Mouse (Mus musculus) lung, embryonic 14.5 days (tissue): Measurements from ENCODE around the gene Prkn. TPM values are rescaled to one million over a fixed set of nuclear protein-coding genes. Genes with fewer than 3 reads are reported as not detected.
A peak's percentile ranks its signal among the peaks of the same experiment; 100 is the strongest.

Source experiments
- ATAC-seq: fragments of 200-750 bp; cut with Nextera tagmentation; 2 replicates; pipeline ENCODE4 v1.8.0; 2017; ENCODE audit warnings: mild to moderate bottlenecking, moderate TSS enrichment, moderate library complexity; ENCODE audit not compliant: insufficient read depth
- DNase-seq: peaks from one replicate; pipeline ENCODE4 v3.0.0-alpha.2; 2015
- H3K27ac ChIP-seq: fragments of 300-500 bp; sonication (generic); 2 replicates; pipeline ENCODE4 v1.5.1; 2014; ENCODE audit warnings: low read depth, mild to moderate bottlenecking, moderate library complexity
- H3K27me3 ChIP-seq: fragments of 300-500 bp; sonication (generic); 2 replicates; pipeline ENCODE4 v1.6.1; 2014; ENCODE audit warnings: low read length, control low read depth; ENCODE audit not compliant: insufficient read depth
- H3K36me3 ChIP-seq: fragments of 300-500 bp; sonication (generic); 2 replicates; pipeline ENCODE4 v1.6.1; 2014; ENCODE audit warnings: control low read depth; ENCODE audit not compliant: insufficient read depth
- H3K4me1 ChIP-seq: fragments of 300-500 bp; sonication (generic); 2 replicates; pipeline ENCODE4 v1.6.1; 2014; ENCODE audit warnings: antibody characterized with exemption, control low read depth; ENCODE audit not compliant: insufficient read depth
- H3K4me2 ChIP-seq: fragments of 300-500 bp; sonication (generic); 2 replicates; pipeline ENCODE4 v1.6.1; 2014; ENCODE audit warnings: mild to moderate bottlenecking
- H3K4me3 ChIP-seq: fragments of 300-500 bp; sonication (generic); 2 replicates; pipeline ENCODE4 v1.5.1; 2014; ENCODE audit warnings: low read depth, low read length
- H3K9ac ChIP-seq: fragments of 300-500 bp; sonication (generic); 2 replicates; pipeline ENCODE4 v1.6.1; 2014
- H3K9me3 ChIP-seq: fragments of 300-500 bp; sonication (generic); 2 replicates; pipeline ENCODE4 v1.6.1; 2016; ENCODE audit warnings: low read depth, low read length, control low read depth
- CTCF ChIP-seq: IDR thresholded peaks from 2 replicates; pipeline ENCODE4 v1.5.1; 2016; ENCODE audit warnings: antibody characterized with exemption, low read depth
- WGBS: fragments of 180-500 bp; shearing (Covaris S2); extraction: QIAGEN DNeasy Blood & Tissue Kit; methylation state at CpG from one replicate; pipeline ENCODE4 v1.1.7; 2014; 5-methylcytosine and 5-hydroxymethylcytosine counted together
- polyA plus RNA-seq: library from polyadenylated mRNA; unstranded; fragments of >200 nt; fragmentation: Nextera tagmentation; extraction: Ambion mirVana; gene quantifications from 2 replicates; pipeline ENCODE4 v1.2.1, GENCODE M21; 2014

The Prkn gene
- polyA plus RNA-seq, 1 experiment from 2014 or later: 1.0 TPM

DNA sequence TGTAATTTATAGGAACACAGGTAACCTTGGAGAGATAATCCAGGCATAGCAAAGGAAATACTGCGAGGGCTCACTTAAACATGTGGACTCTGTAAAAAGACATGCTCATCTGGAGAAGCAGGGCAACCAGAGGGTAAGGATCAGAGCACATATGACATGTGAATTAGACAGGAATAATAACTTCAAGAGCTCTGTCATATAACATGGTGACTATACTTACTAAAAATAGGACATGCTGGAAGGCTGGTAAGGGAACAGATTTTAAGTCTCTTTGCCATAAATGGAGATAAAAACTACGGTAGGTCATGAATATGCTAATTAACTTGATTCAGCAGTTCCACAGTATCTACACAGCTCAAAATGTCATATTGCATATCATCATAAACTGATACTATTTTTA is 777.4 kb downstream of the Prkn start:
- no peak for TF ChIP-seq CTCF
- Histone ChIP-seq H3K4me2 (no peak overlapping the region), H3K27me3 (no peaks in the 10 kb centered on the region), H3K27ac (no peak overlapping the region), H3K9me3 (no peaks in the 10 kb centered on the region), H3K36me3 (no peaks in the 10 kb centered on the region), H3K4me1 (no peaks in the 10 kb centered on the region), H3K4me3 (no peak overlapping the region), H3K9ac (no peak overlapping the region)
- DNase-seq (no peak), ATAC-seq (no peak)
- WGBS: 69% methylated on average over 2 of the region's 2 CpGs

DNA sequence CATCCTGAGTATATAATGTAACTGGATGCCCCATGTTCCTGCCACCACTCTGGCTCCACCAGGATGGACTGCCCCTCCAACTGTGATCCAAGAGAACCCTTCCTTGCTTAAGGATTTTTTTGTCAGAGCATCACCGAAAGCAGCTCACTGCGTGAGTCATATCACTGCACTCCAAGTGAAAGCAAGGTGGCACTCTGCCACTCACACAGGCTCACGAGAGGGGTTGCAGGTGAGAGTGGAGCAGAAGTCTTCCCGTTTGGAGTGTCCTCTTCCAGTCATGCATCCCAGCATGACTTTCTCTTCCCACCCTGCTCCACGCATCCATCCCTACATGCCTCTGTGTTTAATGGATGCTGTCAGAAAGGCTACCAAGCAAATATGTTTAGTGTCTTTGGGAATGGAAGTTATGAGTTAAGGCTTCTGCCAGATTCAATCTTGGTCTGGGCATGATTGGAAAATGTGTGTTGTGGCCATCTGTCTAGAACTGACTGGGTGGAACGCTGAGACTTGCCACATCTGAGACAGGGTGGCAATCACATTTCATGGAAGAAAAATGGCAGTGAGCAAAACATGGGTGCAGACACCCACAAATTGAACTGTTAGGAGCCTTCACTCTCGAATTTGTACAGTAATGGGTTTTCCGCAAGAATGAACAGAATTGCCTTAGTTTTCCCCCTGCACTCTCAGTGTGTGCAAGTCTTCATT is 778.9 kb downstream of the Prkn start:
- H3K9ac ChIP-seq: no peak overlapping the region
- no peak for TF ChIP-seq CTCF
- H3K27ac ChIP-seq: no peak overlapping the region
- DNase-seq: no peak
- H3K9me3 ChIP-seq: no peaks in the 10 kb centered on the region
- no peaks in the 10 kb centered on the region for H3K36me3 ChIP-seq
- 84% methylated on average over 8 of the region's 8 CpGs for WGBS
- H3K4me2 ChIP-seq: no peak overlapping the region
- no peaks in the 10 kb centered on the region for H3K27me3 ChIP-seq
- no peaks in the 10 kb centered on the region for H3K4me1 ChIP-seq
- no peak overlapping the region for H3K4me3 ChIP-seq
- no peak for ATAC-seq

DNA sequence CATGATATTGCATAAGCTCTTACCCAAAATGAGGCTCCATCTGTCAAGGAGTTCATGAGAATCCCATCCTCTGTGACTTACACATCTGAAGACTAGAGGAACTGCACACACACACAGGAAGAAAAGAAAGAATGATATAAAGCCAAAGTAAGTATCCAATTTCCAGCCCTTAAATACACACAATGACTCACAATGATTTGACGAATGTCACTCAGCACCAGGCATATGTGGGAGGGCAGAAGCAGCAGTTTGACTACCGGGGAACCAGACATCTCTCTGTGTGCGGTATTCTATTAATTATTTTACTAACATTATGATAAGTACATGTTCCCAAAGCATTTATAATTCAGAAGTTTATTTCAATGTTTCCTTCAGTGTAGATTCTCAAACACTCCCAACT is 780.6 kb downstream of the Prkn start:
- no peak for ATAC-seq
- no peak overlapping the region for H3K4me3 ChIP-seq
- H3K27ac ChIP-seq: no peak overlapping the region
- DNase-seq: no peak
- no peak overlapping the region for H3K4me2 ChIP-seq
- H3K9ac ChIP-seq: no peak overlapping the region
- no peaks in the 10 kb centered on the region for H3K9me3 ChIP-seq
- TF ChIP-seq CTCF: no peak
- 52% methylated on average over 3 of the region's 3 CpGs for WGBS
- no peaks in the 10 kb centered on the region for H3K27me3 ChIP-seq
- no peaks in the 10 kb centered on the region for H3K4me1 ChIP-seq
- no peaks in the 10 kb centered on the region for H3K36me3 ChIP-seq

DNA sequence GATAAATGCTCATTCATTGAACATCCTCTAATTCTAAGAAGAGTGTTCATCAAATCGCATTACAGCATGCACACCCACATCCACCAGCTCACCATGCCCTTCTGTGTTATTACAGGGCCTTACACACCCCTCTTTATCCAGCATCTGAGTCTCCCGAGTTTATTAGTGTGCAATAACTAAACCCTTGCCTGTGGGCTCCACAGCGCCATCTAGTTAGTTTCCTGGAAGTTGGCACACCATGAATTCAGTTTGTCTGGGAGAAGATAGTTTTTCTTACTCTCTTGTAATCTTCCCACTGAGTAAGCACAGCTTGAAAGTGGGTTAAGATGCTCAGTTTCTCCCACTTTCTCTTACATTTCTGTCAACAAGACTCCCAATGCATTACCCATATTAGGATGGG is 781.3 kb downstream of the Prkn start:
- peak; percentile 43 for TF ChIP-seq CTCF
- 65% methylated on average over 3 of the region's 3 CpGs for WGBS
- peak; percentile 36 for DNase-seq

DNA sequence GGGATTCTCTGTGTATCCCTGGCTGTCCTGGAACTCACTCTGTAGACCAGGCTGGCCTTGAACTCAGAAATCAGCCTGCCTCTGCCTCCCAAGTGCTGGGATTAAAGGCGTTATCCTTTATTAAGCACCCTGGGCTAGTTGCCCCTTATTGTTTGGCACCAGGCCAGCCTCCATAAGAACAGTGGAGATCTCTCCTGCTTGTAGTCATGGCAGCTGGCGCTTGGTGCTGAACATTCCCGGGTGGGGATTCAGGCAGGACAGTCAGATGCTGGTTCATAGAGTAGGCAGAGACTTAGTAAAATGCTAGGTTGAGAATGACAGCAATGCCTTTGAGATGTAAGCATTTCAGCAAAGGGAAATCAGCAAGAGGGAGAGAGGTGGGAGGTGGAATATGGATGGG is 786.1 kb downstream of the Prkn start:
- WGBS: 76% methylated on average over 3 of the region's 3 CpGs
- ATAC-seq (no peak), DNase-seq (no peak)
- no peak for TF ChIP-seq CTCF
- no peaks in the 10 kb centered on the region for H3K36me3 ChIP-seq
- no peak overlapping the region for H3K27ac ChIP-seq
- no peaks in the 10 kb centered on the region for H3K4me1 ChIP-seq
- H3K4me3 ChIP-seq: no peak overlapping the region
- H3K9me3 ChIP-seq: no peaks in the 10 kb centered on the region
- H3K9ac ChIP-seq: no peak overlapping the region
- H3K27me3 ChIP-seq: no peaks in the 10 kb centered on the region
- H3K4me2 ChIP-seq: no peak overlapping the region

More for the DNA sequence above, 781.3 kb downstream of the Prkn start:
- H3K36me3 ChIP-seq: no peaks in the 10 kb centered on the region
- no peaks in the 10 kb centered on the region for H3K27me3 ChIP-seq
- no peak overlapping the region for H3K4me2 ChIP-seq
- H3K9me3 ChIP-seq: no peaks in the 10 kb centered on the region
- no peak overlapping the region for H3K27ac ChIP-seq
- ATAC-seq: no peak
- no peak overlapping the region for H3K9ac ChIP-seq
- H3K4me1 ChIP-seq: no peaks in the 10 kb centered on the region
- H3K4me3 ChIP-seq: no peak overlapping the region

DNA sequence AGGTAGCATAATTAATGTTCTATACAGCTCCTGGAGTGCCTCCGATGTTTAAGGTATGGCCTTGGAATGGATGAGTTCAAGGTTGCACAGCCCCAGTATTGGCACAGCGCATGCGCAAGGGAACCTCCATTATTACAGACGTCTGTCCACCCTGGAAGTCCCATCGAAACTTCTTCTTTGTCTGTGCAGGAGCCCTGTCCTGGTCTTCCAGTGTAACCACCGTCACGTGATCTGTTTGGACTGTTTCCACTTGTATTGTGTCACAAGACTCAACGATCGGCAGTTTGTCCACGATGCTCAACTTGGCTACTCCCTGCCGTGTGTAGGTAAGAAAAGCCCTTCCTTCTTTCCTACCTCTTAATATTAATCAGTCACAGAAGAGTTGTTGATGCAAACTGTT is 794.9 kb downstream of the Prkn start:
- ATAC-seq: no peak
- H3K27ac ChIP-seq: no peak overlapping the region
- no peak overlapping the region for H3K4me3 ChIP-seq
- H3K4me1 ChIP-seq: no peaks in the 10 kb centered on the region
- H3K9me3 ChIP-seq: no peaks in the 10 kb centered on the region
- H3K27me3 ChIP-seq: no peaks in the 10 kb centered on the region
- DNase-seq: no peak
- H3K36me3 ChIP-seq: no peaks in the 10 kb centered on the region
- TF ChIP-seq CTCF: no peak
- H3K9ac ChIP-seq: no peak overlapping the region
- H3K4me2 ChIP-seq: no peak overlapping the region
- WGBS: 87% methylated on average over 11 of the region's 11 CpGs

DNA sequence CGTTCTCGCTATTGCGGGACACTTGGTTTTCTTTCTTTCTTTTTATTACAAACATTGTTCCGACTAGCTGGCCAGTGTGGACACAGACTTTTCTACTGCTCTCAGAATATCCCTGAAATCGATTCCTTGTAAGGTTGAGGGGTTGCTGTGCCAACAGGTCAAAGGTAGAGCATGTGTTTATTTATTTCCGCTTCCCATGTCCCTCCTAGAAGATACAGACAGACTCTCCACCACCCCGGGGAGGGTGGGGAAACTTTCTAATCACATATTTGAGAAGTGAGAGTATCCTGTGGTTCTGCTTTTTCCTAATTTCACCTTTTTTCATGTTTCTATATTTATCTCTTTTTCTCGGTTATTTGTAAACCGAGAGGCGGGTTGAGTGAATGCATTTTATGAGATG is 797.5 kb downstream of the Prkn start:
- H3K36me3 ChIP-seq: no peaks in the 10 kb centered on the region
- H3K4me3 ChIP-seq: no peak overlapping the region
- no peak overlapping the region for H3K4me2 ChIP-seq
- no peak for TF ChIP-seq CTCF
- ATAC-seq (no peak), DNase-seq (no peak)
- H3K4me1 ChIP-seq: no peaks in the 10 kb centered on the region
- no peaks in the 10 kb centered on the region for H3K27me3 ChIP-seq
- H3K9ac ChIP-seq: no peak overlapping the region
- no peaks in the 10 kb centered on the region for H3K9me3 ChIP-seq
- no peak overlapping the region for H3K27ac ChIP-seq
- 52% methylated on average over 10 of the region's 10 CpGs for WGBS
